Mouse (Mus musculus): ENCODE measurements at regions not wholly inside any gene's neighbourhood (a gene's known extent, or its start where the extent isn't known, plus 50 kb on each side); places are given as distances from the start of the nearest gene placed in this dataset.
"Not testable (repeated sequence)": the region's sequence is repeated elsewhere in the genome, so short reads cannot be mapped to it uniquely, and the experiment has no call there.

DNA sequence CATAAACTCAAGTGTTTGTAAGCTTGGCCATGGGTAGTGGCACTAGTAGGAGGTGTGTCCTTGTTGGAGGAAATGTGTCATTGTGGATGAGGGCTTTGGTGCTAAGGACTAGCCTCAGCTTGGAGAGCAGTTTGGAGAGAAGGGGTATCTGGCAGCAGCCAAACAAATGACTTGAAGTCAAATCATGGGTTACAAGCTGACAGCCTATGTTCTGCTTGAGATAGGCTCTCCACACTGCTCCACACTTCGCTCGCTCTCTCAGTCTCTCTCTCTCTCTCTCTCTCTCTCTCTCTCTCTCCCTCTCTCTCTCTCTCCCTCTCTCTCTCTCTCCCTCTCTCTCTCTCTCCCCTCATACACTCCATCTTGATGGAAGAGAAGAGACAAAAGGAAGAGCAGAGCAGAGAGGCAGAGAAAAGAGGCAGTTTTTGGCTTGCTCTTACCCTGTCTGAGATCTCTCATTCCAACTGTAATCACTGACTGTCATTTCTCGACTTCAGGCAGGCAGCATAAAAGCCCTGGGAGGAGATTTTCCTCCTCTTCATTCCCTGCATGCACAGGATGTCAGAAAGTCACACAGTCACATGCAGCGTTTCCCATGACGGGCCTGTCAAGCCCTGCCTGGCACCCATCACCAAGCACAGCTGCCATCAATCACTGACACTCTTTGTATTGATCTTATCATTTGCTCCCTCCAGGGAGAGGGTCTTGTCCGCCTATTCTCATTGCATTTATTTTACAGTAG lies 83.5 kb upstream of the Map9 start:
- no peak for DNase-seq (ENCODE audit: low spot score)
- WGBS, result 20% methylated on average over 6 of the region's 6 CpGs

DNA sequence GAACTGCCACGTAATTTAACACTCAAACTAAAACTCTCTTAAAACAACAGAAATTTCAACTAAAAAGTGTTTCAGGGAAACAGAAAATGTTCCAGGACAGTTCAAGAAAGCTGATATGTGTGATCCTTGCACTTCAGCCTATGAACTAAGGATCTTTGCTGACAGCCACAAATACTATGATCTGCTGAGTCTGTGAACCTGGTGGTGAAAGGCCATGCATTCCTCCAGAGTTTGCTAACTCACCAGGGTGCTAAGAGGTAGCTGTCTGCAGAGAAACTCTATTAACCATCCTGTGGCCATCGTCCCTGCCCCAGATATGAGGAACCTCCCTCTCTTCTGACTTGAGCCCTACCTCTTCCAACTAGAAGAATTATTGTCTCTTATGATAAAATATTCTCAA lies 84.3 kb upstream of the Map9 start:
- 63% methylated on average over 2 of the region's 2 CpGs for WGBS
- H3K27ac ChIP-seq (ENCODE audit: low read depth); H3K4me2 ChIP-seq (ENCODE audit: low read depth, low read length); DNase-seq (ENCODE audit: low spot score); H3K27me3 ChIP-seq (ENCODE audit: control insufficient read depth, insufficient read depth, low read length); H3K9ac ChIP-seq (replicated peaks; ENCODE audit: low read depth, low read length); ATAC-seq (ENCODE audit: insufficient read depth, low read depth); H3K9me3 ChIP-seq (replicated peaks; ENCODE audit: control insufficient read depth, low read length); H3K4me3 ChIP-seq (ENCODE audit: low read depth, low read length); H3K36me3 ChIP-seq (replicated peaks; ENCODE audit: control insufficient read depth, insufficient read depth, low read length): not testable (repeated sequence)
- H3K4me1 ChIP-seq (ENCODE audit: control insufficient read depth, insufficient read depth), result peaks cover 15% of the 10 kb centered on the region

More for the DNA sequence above, 83.5 kb upstream of the Map9 start:
- Histone ChIP-seq H3K9ac (replicated peaks; ENCODE audit: low read depth, low read length) (no peak overlapping the region), H3K36me3 (replicated peaks; ENCODE audit: control insufficient read depth, insufficient read depth, low read length) (no peaks in the 10 kb centered on the region), H3K27me3 (ENCODE audit: control insufficient read depth, insufficient read depth, low read length) (no peaks in the 10 kb centered on the region), H3K27ac (ENCODE audit: low read depth) (peak overlapping the region; percentile 43; the same call in 1 of the 2 replicates), H3K4me3 (ENCODE audit: low read depth, low read length) (no peak overlapping the region), H3K9me3 (replicated peaks; ENCODE audit: control insufficient read depth, low read length) (no peaks in the 10 kb centered on the region), H3K4me1 (ENCODE audit: control insufficient read depth, insufficient read depth) (peaks cover 15% of the 10 kb centered on the region), H3K4me2 (ENCODE audit: low read depth, low read length) (no peak overlapping the region)
- TF ChIP-seq EP300 (IDR thresholded peaks at IDR 0.05; ENCODE audit: low read depth), result no peak
- no peak for TF ChIP-seq CTCF (IDR thresholded peaks at IDR 0.05; ENCODE audit: low read depth)
- ATAC-seq (ENCODE audit: insufficient read depth, low read depth), result peak; percentile 51; the same call in 1 of the 2 replicates

GRCm38 (mm10) chr3:82271965-82272364 lies 85.9 kb upstream of the Map9 start:
- H3K4me2 ChIP-seq (ENCODE audit: low read depth, low read length), result no peak overlapping the region
- no peak overlapping the region for H3K4me3 ChIP-seq (ENCODE audit: low read depth, low read length)
- TF ChIP-seq CTCF (IDR thresholded peaks at IDR 0.05; ENCODE audit: low read depth), result no peak
- peaks cover 6% of the 10 kb centered on the region; the same call in 1 of the 2 replicates for H3K9me3 ChIP-seq (replicated peaks; ENCODE audit: control insufficient read depth, low read length)
- H3K27ac ChIP-seq (ENCODE audit: low read depth), result no peak overlapping the region
- peaks cover 15% of the 10 kb centered on the region for H3K4me1 ChIP-seq (ENCODE audit: control insufficient read depth, insufficient read depth)
- H3K9ac ChIP-seq (replicated peaks; ENCODE audit: low read depth, low read length), result no peak overlapping the region
- no peaks in the 10 kb centered on the region for H3K36me3 ChIP-seq (replicated peaks; ENCODE audit: control insufficient read depth, insufficient read depth, low read length)
- no peaks in the 10 kb centered on the region for H3K27me3 ChIP-seq (ENCODE audit: control insufficient read depth, insufficient read depth, low read length)
- no peak for ATAC-seq (ENCODE audit: insufficient read depth, low read depth)
- 84% methylated on average over 1 of the region's 1 CpGs for WGBS
- no peak for DNase-seq (ENCODE audit: low spot score)

DNA sequence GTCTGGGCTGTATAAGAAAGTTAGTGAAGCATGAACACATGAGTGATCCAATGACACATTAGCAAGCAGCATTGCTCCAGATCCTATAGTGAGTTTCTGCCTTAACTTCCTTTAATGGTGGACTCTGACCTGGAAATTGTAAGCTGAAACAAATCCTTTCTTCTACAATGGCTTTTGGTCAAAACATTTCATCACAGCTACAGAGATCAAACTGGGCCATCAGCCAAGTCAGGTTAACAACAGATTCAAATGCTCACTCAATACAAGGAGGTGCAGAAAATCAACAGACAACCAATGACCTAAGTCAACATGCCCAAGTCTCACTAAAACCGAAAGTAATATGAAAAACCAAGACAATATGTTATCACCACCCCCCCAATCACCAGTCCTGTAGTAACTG lies 91.9 kb upstream of the Map9 start:
- TF ChIP-seq CTCF (IDR thresholded peaks at IDR 0.05; ENCODE audit: low read depth), result no peak
- TF ChIP-seq EP300 (IDR thresholded peaks at IDR 0.05; ENCODE audit: low read depth), result no peak
- Histone ChIP-seq H3K27me3 (ENCODE audit: control insufficient read depth, insufficient read depth, low read length) (no peaks in the 10 kb centered on the region), H3K4me3 (ENCODE audit: low read depth, low read length) (no peak overlapping the region), H3K4me1 (ENCODE audit: control insufficient read depth, insufficient read depth) (no peaks in the 10 kb centered on the region; the same call in 1 of the 2 replicates), H3K4me2 (ENCODE audit: low read depth, low read length) (no peak overlapping the region), H3K36me3 (replicated peaks; ENCODE audit: control insufficient read depth, insufficient read depth, low read length) (no peaks in the 10 kb centered on the region), H3K9ac (replicated peaks; ENCODE audit: low read depth, low read length) (no peak overlapping the region), H3K27ac (ENCODE audit: low read depth) (no peak overlapping the region), H3K9me3 (replicated peaks; ENCODE audit: control insufficient read depth, low read length) (peaks cover 6% of the 10 kb centered on the region; the same call in 1 of the 2 replicates)
- ATAC-seq (ENCODE audit: insufficient read depth, low read depth) (no peak), DNase-seq (ENCODE audit: low spot score) (no peak)
- WGBS, result 78% methylated on average over 1 of the region's 1 CpGs

DNA sequence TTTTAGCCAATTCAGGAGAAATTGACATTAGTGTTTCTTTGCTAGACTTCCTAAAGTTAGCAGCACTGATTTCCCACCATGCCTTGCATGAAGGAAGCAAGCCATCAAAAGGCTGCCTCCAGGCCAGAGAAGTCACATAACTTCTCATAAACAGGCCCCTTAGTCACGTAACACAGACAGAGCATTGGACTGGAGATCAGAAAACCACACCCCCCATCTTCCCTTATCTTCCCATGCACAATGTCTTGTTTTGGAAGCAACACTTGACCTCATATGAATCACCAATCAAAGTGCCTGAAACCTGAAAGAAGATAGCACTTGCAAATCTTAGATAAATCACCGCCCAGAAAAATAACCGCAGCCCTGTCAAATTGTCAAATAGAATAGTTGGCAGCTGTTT lies 95.9 kb upstream of the Map9 start:
- DNase-seq (ENCODE audit: low spot score) (no peak), ATAC-seq (ENCODE audit: insufficient read depth, low read depth) (no peak)
- no peak overlapping the region for H3K9ac ChIP-seq (replicated peaks; ENCODE audit: low read depth, low read length)
- WGBS, result 34% methylated on average over 3 of the region's 3 CpGs
- H3K9me3 ChIP-seq (replicated peaks; ENCODE audit: control insufficient read depth, low read length), result no peaks in the 10 kb centered on the region
- no peak overlapping the region for H3K4me3 ChIP-seq (ENCODE audit: low read depth, low read length)
- no peaks in the 10 kb centered on the region; the same call in 1 of the 2 replicates for H3K4me1 ChIP-seq (ENCODE audit: control insufficient read depth, insufficient read depth)
- H3K36me3 ChIP-seq (replicated peaks; ENCODE audit: control insufficient read depth, insufficient read depth, low read length), result no peaks in the 10 kb centered on the region
- no peak overlapping the region for H3K27ac ChIP-seq (ENCODE audit: low read depth)
- H3K4me2 ChIP-seq (ENCODE audit: low read depth, low read length), result no peak overlapping the region
- no peak for TF ChIP-seq CTCF (IDR thresholded peaks at IDR 0.05; ENCODE audit: low read depth)
- no peak for TF ChIP-seq EP300 (IDR thresholded peaks at IDR 0.05; ENCODE audit: low read depth)
- no peaks in the 10 kb centered on the region for H3K27me3 ChIP-seq (ENCODE audit: control insufficient read depth, insufficient read depth, low read length)
